Mouse (Mus musculus) cerebellum, adult 8-10 months (tissue): ENCODE data around the gene Nme8.

Source experiments
- DNase-seq: peaks from one replicate; pipeline ENCODE4 v3.0.0; 2022

Nme8 gene

GRCm38 (mm10) chr13:19697790-19698189 lies at the start of gene Nme8:
Gene Nme8, minus strand, starts transcription at chr13:19697794.
- DNase-seq, result no peak

GRCm38 (mm10) chr13:19745741-19746140 lies 48.1 kb upstream of the Nme8 start:
- no peak for DNase-seq

- no peak for DNase-seq
Measured at GRCm38 (mm10) chr13:19744536-19744935, 46.9 kb upstream of the Nme8 start.

DNA sequence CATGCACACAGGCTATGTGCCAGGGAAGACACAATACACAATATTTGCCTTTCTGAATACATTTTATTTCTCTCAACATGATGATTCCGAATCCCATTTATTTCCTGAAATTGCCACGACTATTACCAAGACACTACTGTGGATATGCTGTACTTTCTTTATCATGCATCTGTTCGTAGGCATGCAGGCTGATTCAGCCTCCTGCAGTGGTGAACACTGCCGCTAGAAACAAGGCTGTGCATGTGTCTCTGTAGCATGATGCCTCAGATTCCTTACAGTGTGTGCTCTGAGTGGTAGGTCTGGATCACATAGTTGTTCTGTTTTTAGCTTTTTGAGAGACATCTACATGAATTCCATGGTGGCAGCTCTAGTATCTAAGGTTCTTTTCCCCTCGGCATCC lies 37.0 kb upstream of the Nme8 start:
- DNase-seq, result no peak

DNA sequence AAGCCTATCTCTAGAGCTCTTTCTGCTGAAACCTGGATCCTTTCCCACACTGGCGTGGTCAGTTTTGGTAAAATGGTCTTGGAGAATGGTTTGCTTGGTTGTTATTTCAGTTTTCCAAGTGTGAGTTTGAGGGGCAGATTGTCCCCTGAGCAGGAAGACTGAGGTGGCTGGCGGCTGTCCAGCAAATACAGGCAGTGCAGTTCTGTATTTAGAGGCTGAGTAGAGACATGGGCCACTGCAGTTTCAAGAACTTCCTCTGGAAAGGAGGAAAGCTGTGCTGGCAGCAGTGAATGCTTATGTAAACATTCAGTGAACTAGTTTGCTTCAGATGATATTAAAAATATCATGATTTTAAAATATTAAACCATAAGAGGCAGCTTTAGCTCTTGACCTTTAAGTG lies 33.2 kb upstream of the Nme8 start:
- no peak for DNase-seq

DNA sequence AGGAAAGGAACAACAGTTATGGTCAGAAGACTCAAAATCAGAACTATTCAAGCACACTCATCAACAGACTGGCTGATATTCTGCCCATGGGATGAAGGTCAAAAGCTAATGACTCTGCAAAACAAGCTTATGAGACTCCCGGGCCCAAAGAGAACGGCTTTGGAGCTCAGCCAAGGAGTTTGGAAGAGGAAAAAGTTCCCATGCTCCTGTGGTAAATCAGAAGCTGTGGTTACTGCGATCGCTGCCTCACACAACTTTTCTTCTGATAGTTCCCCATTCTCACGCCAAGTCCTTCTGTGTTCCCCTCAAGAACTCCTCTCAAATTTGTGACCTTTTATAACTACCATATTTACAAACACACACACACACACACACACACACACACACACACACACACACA lies 21.4 kb upstream of the Nme8 start:
- no peak for DNase-seq

GRCm38 (mm10) chr13:19717201-19717600 lies 19.6 kb upstream of the Nme8 start:
- DNase-seq, result no peak

GRCm38 (mm10) chr13:19703806-19704205 lies 6.2 kb upstream of the Nme8 start:
- DNase-seq, result no peak

DNA sequence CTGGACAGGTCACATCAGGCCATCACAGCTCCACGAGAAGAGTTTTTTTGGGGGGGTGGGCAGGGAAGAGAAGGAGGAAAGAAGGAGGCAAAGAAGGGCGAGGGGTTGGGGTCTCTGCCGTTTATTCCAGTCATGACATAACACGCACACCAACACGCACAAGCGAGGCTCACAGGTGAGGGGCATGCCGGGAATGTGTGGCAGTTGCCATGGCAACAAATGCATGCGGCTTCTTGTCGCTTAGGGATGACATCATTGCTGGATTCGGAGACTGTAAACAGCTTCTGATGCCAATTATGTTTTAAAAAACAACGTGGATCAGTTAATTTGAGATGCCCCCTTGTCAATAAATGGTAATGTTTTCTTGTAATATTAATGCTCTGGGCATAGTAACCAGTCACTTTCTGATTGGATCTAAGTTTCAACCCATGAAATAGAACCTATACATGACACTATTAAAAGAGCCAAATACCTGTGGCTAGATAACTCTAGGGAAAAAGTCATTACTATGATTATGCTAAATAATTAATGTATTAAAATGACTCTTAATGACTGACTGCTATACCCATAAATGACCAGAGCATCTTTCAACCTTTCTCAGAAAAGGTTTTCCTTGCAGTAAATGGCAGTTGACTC lies 4.0 kb upstream of the Nme8 start:
- DNase-seq, result peak; percentile 6

GRCm38 (mm10) chr13:19700733-19701442 lies 3.3 kb upstream of the Nme8 start:
- no peak for DNase-seq

DNA sequence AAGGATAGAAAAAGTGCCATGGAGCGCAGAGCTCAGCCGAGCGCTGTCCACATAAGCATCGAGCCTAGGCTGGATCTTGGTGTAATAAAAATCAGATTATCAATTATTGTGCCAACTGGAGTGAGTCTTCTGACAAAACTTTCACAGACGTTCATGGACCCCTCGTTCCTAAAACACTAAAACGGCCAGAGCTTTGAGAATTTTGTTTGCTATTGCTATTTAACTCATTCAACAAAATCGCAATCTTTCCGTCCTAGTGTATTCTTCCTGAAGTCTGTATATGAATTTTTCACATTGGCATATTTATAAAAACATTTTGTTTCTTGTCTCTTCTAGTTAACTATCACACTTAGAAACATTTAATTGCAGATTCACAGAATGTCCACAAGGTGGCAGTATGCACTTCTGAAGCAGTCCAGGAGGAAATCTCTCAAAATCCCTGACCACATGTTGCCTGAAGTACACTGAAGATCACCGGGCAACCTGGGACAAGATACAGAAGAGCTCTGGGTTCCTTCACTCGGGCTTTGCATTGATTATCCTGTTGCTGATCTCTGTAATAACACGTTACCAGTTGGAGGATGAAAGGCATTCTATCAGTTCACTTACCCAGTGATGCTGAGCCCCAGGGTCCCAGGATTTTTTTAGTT lies 1.1 kb upstream of the Nme8 start:
- peak; percentile 2 for DNase-seq

- DNase-seq, result no peak
Measured at GRCm38 (mm10) chr13:19690417-19690816, 7.2 kb downstream of the Nme8 start.

- DNase-seq, result no peak
Measured at GRCm38 (mm10) chr13:19689971-19690370, 7.6 kb downstream of the Nme8 start.

DNA sequence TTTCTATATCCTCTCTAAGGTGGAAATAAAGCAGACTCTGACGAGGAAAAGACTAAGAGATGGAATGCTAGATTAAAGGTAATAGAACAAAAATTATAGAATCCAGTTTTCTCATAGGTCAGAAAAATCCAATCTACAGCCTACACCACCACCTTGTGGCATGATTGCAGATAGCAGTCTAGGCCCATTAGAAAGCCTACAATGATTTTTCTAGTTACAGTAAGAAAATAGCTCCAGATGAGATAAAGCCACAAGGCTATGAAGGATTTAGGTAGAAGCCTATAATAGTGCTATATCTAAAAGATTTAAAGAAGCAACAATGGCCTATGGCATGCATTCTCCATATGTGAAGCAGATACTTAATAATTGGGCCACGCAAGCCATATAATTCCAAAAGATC lies 13.6 kb downstream of the Nme8 start:
- peak; percentile 30 for DNase-seq

GRCm38 (mm10) chr13:19682879-19683640 lies 14.5 kb downstream of the Nme8 start:
- DNase-seq, result no peak

- no peak for DNase-seq
Measured at GRCm38 (mm10) chr13:19674601-19675000, 23.0 kb downstream of the Nme8 start.

DNA sequence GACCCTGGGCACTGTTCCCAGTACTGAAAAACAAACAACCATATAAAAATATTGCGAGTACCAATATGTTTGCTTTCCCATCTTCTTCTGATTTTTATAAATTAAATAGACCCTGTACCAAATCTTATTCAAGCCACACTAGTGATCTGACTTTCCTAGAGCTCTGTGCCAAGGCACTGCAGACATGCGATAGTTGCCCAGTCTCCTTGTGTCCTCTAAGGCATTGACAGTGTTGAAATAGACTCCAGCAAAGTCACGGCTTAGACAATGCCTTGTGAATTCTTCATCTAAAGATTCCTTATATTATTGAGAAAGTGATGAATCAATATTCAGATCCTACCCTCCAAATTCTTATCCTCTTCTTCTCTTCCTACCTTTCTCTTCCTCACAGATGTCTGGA lies 23.6 kb downstream of the Nme8 start:
- DNase-seq, result no peak

- DNase-seq, result no peak
Measured at GRCm38 (mm10) chr13:19668355-19669140, 29.0 kb downstream of the Nme8 start.

- DNase-seq, result no peak
Measured at GRCm38 (mm10) chr13:19652405-19652804, 45.2 kb downstream of the Nme8 start.

GRCm38 (mm10) chr13:19649824-19650223 lies 47.8 kb downstream of the Nme8 start:
- no peak for DNase-seq

DNA sequence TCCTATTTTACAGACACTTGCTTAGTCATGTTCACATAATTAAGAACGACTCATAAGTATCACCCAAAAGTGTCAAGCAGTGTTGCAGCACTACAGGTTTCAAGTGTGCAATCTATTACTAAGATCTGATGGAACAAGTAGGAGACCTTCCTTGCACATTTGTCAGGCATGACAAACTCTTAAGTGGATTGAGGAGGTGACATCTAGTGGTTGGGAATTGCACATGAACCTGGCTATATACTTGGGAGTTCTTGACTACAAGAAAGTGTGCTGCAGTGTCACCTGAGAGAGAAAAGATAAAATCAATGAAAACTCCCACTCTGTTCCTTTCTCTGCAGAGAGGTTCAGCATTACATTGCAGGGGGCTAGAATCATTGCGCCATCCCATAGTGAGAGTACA lies 53.4 kb downstream of the Nme8 start:
- no peak for DNase-seq

- no peak for DNase-seq
Measured at GRCm38 (mm10) chr13:19643519-19643918, 54.1 kb downstream of the Nme8 start.
